Mouse (Mus musculus): ENCODE results near the gene 2310011J03Rik. TPM values are rescaled to one million over a fixed set of nuclear protein-coding genes. Genes with fewer than 3 reads are reported as not detected.
A peak's percentile ranks its signal among the peaks of the same experiment; 100 is the strongest.

The 2310011J03Rik gene
- total and polyA plus RNA-seq, 3 experiments: 34.6 to 46.8 (median 37.5) TPM

DNA sequence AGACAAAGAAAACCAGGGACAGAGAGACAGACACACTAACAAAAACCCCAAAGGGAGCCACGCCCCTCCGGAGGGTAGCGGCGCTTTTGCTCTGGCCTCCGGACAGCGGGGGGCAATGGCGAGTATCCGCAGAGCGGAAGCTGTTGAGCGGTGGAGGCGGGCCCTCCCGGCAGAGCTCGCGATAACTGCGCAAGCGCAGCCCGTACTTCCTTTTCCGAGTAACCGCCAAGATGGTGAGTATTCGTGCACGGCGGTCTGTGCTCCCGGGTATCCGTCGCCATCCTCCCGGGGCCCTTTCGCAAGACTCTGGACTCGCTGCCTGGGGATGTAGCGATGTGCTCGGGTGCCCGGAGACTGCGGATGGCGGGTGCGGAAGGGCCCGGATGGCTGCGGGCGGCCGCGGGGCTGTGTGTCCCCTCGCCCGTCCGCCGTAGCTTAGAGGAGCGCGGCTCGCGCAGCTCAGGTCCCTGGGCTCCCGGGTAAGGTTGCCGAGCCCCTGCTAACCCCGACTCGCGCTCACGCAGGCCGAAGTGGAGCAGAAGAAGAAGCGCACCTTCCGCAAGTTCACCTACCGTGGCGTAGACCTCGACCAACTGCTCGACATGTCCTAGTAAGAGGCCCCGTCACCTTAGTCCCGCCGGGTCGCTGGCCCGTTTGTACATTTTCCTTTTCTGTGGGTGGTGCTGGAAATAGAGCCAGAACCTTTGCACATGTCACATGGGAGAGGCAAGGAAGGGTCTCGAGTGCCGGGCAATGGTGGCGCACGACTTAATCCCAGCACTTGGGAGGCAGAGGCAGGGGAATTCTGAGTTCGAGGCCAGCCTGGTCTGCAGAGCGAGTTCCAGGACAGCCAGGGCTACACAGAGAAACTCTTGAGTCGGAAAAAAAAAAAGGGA is 27.8 kb downstream of the 2310011J03Rik start, which contains the start of gene Rps15:
Gene Rps15 (plus strand): TSS at position 203 of the 896 bp plus-strand sequence.
- Histone ChIP-seq H3K79me2 (replicated peaks; ENCODE audit: control insufficient read depth, extremely low read depth, insufficient read depth, poor library complexity, severe bottlenecking) (peaks cover 17% of the 10 kb centered on the region), H3K27ac (ENCODE audit: insufficient read depth, low read depth) (peak within 1 kb of the TSS; percentile 47), H3K4me1 (ENCODE audit: control insufficient read depth in 1 of 2, insufficient read depth in 2 of 2) (peaks cover 8 to 43% of the 10 kb centered on the region in 2 experiments; a peak in 3 of 4 replicates), H3K27me3 (replicated peaks) (peaks cover 1% of the 10 kb centered on the region), H3K4me3 (replicated peaks in 1 of 3; ENCODE audit: low read depth in 2 of 3, low read length in 2 of 3, poor library complexity in 1 of 3) (peak within 1 kb of the TSS; percentile 77 to 99 (median 84)), H3K36me3 (replicated peaks in 1 of 2; ENCODE audit: control insufficient read depth in 1 of 2, insufficient read depth in 1 of 2, low read length in 1 of 2) (peaks cover 30 to 47% of the 10 kb centered on the region in 2 experiments), H3K4me2 (ENCODE audit: insufficient read depth, low read depth, poor library complexity, severe bottlenecking) (peak within 1 kb of the TSS; percentile 72), H3K9ac (ENCODE audit: insufficient read depth, low read depth) (peak within 1 kb of the TSS; percentile 94), H3K9me3 (replicated peaks; ENCODE audit: low read length) (peaks cover 3% of the 10 kb centered on the region)
- in situ Hi-C loops (cut with MboI; ENCODE audit: low pct_ligation_motif_present, low pct_unique_long_range_greater_than_20kb, low sequenced_read_pairs): no loop called here
- DNase-seq (ENCODE audit: extremely low read depth): peak; percentile 97
- peak; percentile 93 for TF ChIP-seq ELF1 (IDR thresholded peaks at IDR 0.05; ENCODE audit: low read depth, low read length)
- TF ChIP-seq MAFK (IDR thresholded peaks at IDR 0.05; ENCODE audit: insufficient replicate concordance, low read length): no peak
- no peak for TF ChIP-seq E2F4 (IDR thresholded peaks at IDR 0.05; ENCODE audit: insufficient replicate concordance, low read depth, low read length)
- peak; percentile 43; the same call in 1 of the 2 replicates for TF ChIP-seq CHD1 (IDR thresholded peaks at IDR 0.05; ENCODE audit: low read depth, low read length)
- peak; percentile 99 for TF ChIP-seq POLR2A (IDR thresholded peaks at IDR 0.05; ENCODE audit: low read depth, low read length)
- no peak; the same call in 1 of the 2 replicates for TF ChIP-seq ETS1 (conservative IDR thresholded peaks at IDR 0.05; ENCODE audit: low read depth, low read length)
- TF ChIP-seq MEF2A (IDR thresholded peaks at IDR 0.05; ENCODE audit: borderline replicate concordance, low read depth, low read length): peak; percentile 85
- 0 out of 2 replicates have a peak, but pooled peaks have one; percentile 36 for TF ChIP-seq UBTF (IDR thresholded peaks at IDR 0.05; ENCODE audit: low read depth, low read length)
- peak; percentile 88 for TF ChIP-seq NRF1 (IDR thresholded peaks at IDR 0.05; ENCODE audit: low read depth, low read length)
- peak; percentile 90 for TF ChIP-seq MAX (IDR thresholded peaks at IDR 0.05; ENCODE audit: low read length)
- peak; percentile 85 for TF ChIP-seq GABPA (IDR thresholded peaks at IDR 0.05; ENCODE audit: insufficient replicate concordance, low read depth, low read length)
- TF ChIP-seq ZKSCAN1 (IDR thresholded peaks at IDR 0.05; ENCODE audit: borderline replicate concordance, low read depth, low read length): no peak
- no peak for TF ChIP-seq USF1 (IDR thresholded peaks at IDR 0.05; ENCODE audit: low read depth, low read length)
- no peak; the same call in 1 of the 2 replicates for TF ChIP-seq RAD21 (IDR thresholded peaks at IDR 0.05; ENCODE audit: low read depth, low read length)
- TF ChIP-seq SIN3A (IDR thresholded peaks at IDR 0.05; ENCODE audit: low read length): peak; percentile 68; the same call in 1 of the 2 replicates
- TF ChIP-seq MYC (IDR thresholded peaks at IDR 0.05; ENCODE audit: low read depth, low read length): peak; percentile 94
- peak; percentile 99 for TF ChIP-seq CHD2 (IDR thresholded peaks at IDR 0.05; ENCODE audit: low read length)
- TF ChIP-seq CTCF (conservative IDR thresholded peaks at IDR 0.05 in 1 of 2, IDR thresholded peaks at IDR 0.05 in 1 of 2; ENCODE audit: low read depth in 2 of 2, low read length in 2 of 2): peak in 1 of 2 experiments; percentile 85; a peak in 2 of 4 replicates
- TF ChIP-seq MAZ (IDR thresholded peaks at IDR 0.05; ENCODE audit: low read depth, low read length): peak; percentile 70; the same call in 1 of the 2 replicates
- peak; percentile 97 for TF ChIP-seq POLR2AphosphoS2 (IDR thresholded peaks at IDR 0.05; ENCODE audit: low read depth, low read length)
- TF ChIP-seq IRF4 (IDR thresholded peaks at IDR 0.05; ENCODE audit: low read depth, low read length): peak; percentile 74
- TF ChIP-seq RCOR1 (conservative IDR thresholded peaks at IDR 0.05; ENCODE audit: low read depth, low read length): no peak
- TF ChIP-seq JUN (IDR thresholded peaks at IDR 0.05; ENCODE audit: insufficient read depth, low read depth, low read length): no peak
- TF ChIP-seq ZMIZ1 (IDR thresholded peaks at IDR 0.05; ENCODE audit: low read depth, low read length): peak; percentile 98
- peak; percentile 95 for TF ChIP-seq KAT2A (IDR thresholded peaks at IDR 0.05; ENCODE audit: insufficient replicate concordance, low read length)
- TF ChIP-seq MXI1 (IDR thresholded peaks at IDR 0.05; ENCODE audit: low read depth, low read length): peak; percentile 90
- no peak for TF ChIP-seq JUND (conservative IDR thresholded peaks at IDR 0.05; ENCODE audit: low read depth, low read length)
- TF ChIP-seq ZC3H11A (IDR thresholded peaks at IDR 0.05; ENCODE audit: low read depth, low read length): no peak
- no peak for TF ChIP-seq USF2 (conservative IDR thresholded peaks at IDR 0.05; ENCODE audit: low read depth, low read length)
- TF ChIP-seq SMC3 (IDR thresholded peaks at IDR 0.05; ENCODE audit: low read depth, low read length): peak; percentile 31; the same call in 1 of the 2 replicates
- TF ChIP-seq NELFE (IDR thresholded peaks at IDR 0.05; ENCODE audit: low read depth, low read length): peak; percentile 99
- TF ChIP-seq TBP (conservative IDR thresholded peaks at IDR 0.05; ENCODE audit: low read depth, low read length): peak; percentile 96
- peak; percentile 92 for TF ChIP-seq HCFC1 (IDR thresholded peaks at IDR 0.05; ENCODE audit: low read depth, low read length)
- no peak for TF ChIP-seq ZNF384 (IDR thresholded peaks at IDR 0.05; ENCODE audit: low read depth, low read length)
- TF ChIP-seq TCF12 (IDR thresholded peaks at IDR 0.05; ENCODE audit: low read depth, low read length): peak; percentile 99
- no peak for TF ChIP-seq BHLHE40 (IDR thresholded peaks at IDR 0.05; ENCODE audit: low read depth, low read length)
- TF ChIP-seq EP300 (IDR thresholded peaks at IDR 0.05; ENCODE audit: low read length): no peak
- no peak for TF ChIP-seq PAX5 (IDR thresholded peaks at IDR 0.05; ENCODE audit: low read length)
- dilution Hi-C loops (cut with MboI; ENCODE audit: extremely low pct_ligation_motif_present, extremely low pct_unique_long_range_greater_than_20kb, low sequenced_read_pairs): no loop called here

Measured in CH12.LX (cell line).